In the genomic region with DNA sequence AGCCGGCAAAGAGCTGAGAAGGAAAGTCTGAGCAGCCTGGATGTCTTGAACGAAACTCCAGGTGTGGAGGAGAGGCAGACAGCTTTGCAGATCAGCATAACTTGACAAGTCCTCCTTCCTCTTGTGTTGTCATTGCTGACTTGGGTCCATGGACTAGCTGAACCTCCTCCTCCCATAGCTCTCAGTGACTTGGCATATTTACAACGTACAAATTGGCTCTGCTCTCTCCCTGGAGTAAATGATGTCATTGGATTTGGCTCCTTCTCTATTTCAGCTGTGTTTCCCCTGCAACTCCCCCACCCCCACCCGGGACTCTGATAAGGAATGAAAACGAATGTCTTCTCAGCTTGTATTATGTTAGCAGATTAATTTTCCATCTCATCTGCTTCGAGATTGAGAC, we compare ENCODE assay signal across 11 mouse cellular contexts. TPM values are rescaled to one million over a fixed set of nuclear protein-coding genes. Genes with fewer than 3 reads are reported as not detected.
DNase-seq lines count a peak whose midpoint lies in the region; ATAC-seq and TF ChIP-seq lines count a peak whose summit lies in the region.
"Had no signal": no experiment of that assay in that cellular context is flagged by ENCODE, and none has a peak within 500 bp of the region (broad histone marks: within the 10 kb centered on the region; RNA-seq: fewer than 3 reads in every experiment).

No protein-coding gene starts in this region.

- no peaks in the 10 kb centered on the region for H3K27me3 ChIP-seq in embryonic facial prominence, embryonic 14.5 days (replicated peaks; ENCODE audit: control insufficient read depth, insufficient read depth, low read length)
- no peaks in the 10 kb centered on the region for H3K27me3 ChIP-seq in embryonic facial prominence, embryonic 10.5 days (replicated peaks; ENCODE audit: low read depth, poor library complexity, severe bottlenecking)
- no peaks in the 10 kb centered on the region for H3K27me3 ChIP-seq in neural tube, embryonic 13.5 days
- no peaks in the 10 kb centered on the region for H3K27me3 ChIP-seq in heart, postnatal 0 days (ENCODE audit: control insufficient read depth, insufficient read depth, low read length)
- H3K27me3 ChIP-seq: embryonic facial prominence, embryonic 15.5 days; liver, embryonic 15.5 days had no signal

- H3K9ac ChIP-seq in embryonic facial prominence, embryonic 14.5 days (ENCODE audit: low read depth, low read length), result no peak overlapping the region
- no peak overlapping the region for H3K9ac ChIP-seq in neural tube, embryonic 13.5 days
- no peak overlapping the region for H3K9ac ChIP-seq in heart, postnatal 0 days (replicated peaks; ENCODE audit: low read depth, low read length)
- H3K9ac ChIP-seq: embryonic facial prominence, embryonic 15.5 days; liver, embryonic 15.5 days had no signal

- 53% methylated on average over 6 of the region's 6 CpGs for WGBS in embryonic facial prominence, embryonic 14.5 days
- 75% methylated on average over 6 of the region's 6 CpGs for WGBS in embryonic facial prominence, embryonic 10.5 days
- WGBS in neural tube, embryonic 13.5 days, result 61% methylated on average over 6 of the region's 6 CpGs
- WGBS in heart, postnatal 0 days, result 21% methylated on average over 6 of the region's 6 CpGs

- no peak for TF ChIP-seq CTCF in heart, postnatal 0 days (IDR thresholded peaks at IDR 0.05; ENCODE audit: low read depth)

- H3K27ac ChIP-seq in embryonic facial prominence, embryonic 14.5 days (replicated peaks; ENCODE audit: low read depth, low read length), result no peak overlapping the region
- H3K27ac ChIP-seq in embryonic facial prominence, embryonic 10.5 days (replicated peaks), result no peak overlapping the region
- no peak overlapping the region for H3K27ac ChIP-seq in neural tube, embryonic 13.5 days (replicated peaks)
- peak overlapping the region; percentile 58; the same call in 1 of the 2 replicates for H3K27ac ChIP-seq in heart, postnatal 0 days (ENCODE audit: low read depth)
- H3K27ac ChIP-seq: embryonic facial prominence, embryonic 15.5 days; liver, embryonic 15.5 days had no signal

- TF ChIP-seq EP300 in heart, postnatal 0 days (IDR thresholded peaks at IDR 0.05; ENCODE audit: low read depth), result no peak

- no peaks in the 10 kb centered on the region for H3K9me3 ChIP-seq in embryonic facial prominence, embryonic 14.5 days (ENCODE audit: control insufficient read depth, low read length)
- H3K9me3 ChIP-seq in embryonic facial prominence, embryonic 10.5 days, result no peaks in the 10 kb centered on the region
- no peaks in the 10 kb centered on the region for H3K9me3 ChIP-seq in neural tube, embryonic 13.5 days
- H3K9me3 ChIP-seq in heart, postnatal 0 days (replicated peaks; ENCODE audit: control insufficient read depth, low read length), result no peaks in the 10 kb centered on the region
- H3K9me3 ChIP-seq: embryonic facial prominence, embryonic 15.5 days; liver, embryonic 15.5 days had no signal

- no peaks in the 10 kb centered on the region for H3K36me3 ChIP-seq in embryonic facial prominence, embryonic 14.5 days (ENCODE audit: control insufficient read depth, insufficient read depth, low read length)
- H3K36me3 ChIP-seq in embryonic facial prominence, embryonic 10.5 days (replicated peaks), result no peaks in the 10 kb centered on the region
- H3K36me3 ChIP-seq in neural tube, embryonic 13.5 days, result no peaks in the 10 kb centered on the region
- no peaks in the 10 kb centered on the region for H3K36me3 ChIP-seq in heart, postnatal 0 days (replicated peaks; ENCODE audit: control insufficient read depth, insufficient read depth, low read length)
- H3K36me3 ChIP-seq: embryonic facial prominence, embryonic 15.5 days; liver, embryonic 15.5 days had no signal

- ATAC-seq in embryonic facial prominence, embryonic 14.5 days (ENCODE audit: low read depth), result peak; percentile 72
- peak; percentile 32; the same call in 1 of the 2 replicates for ATAC-seq in neural tube, embryonic 13.5 days (ENCODE audit: low read depth)
- ATAC-seq in heart, postnatal 0 days (ENCODE audit: insufficient read depth, low read depth), result peak; percentile 87
- ATAC-seq: CD4-positive, CD25-positive, alpha-beta regulatory T cell, adult 4 months had no signal

- peaks cover 20% of the 10 kb centered on the region for H3K4me1 ChIP-seq in embryonic facial prominence, embryonic 14.5 days (ENCODE audit: control insufficient read depth, insufficient read depth, low read length)
- H3K4me1 ChIP-seq in embryonic facial prominence, embryonic 10.5 days, result 0 out of 2 replicates have a peak, but pooled peaks cover 4% of the 10 kb centered on the region
- H3K4me1 ChIP-seq in neural tube, embryonic 13.5 days (replicated peaks), result peaks cover 10% of the 10 kb centered on the region
- H3K4me1 ChIP-seq in heart, postnatal 0 days (ENCODE audit: control insufficient read depth, insufficient read depth), result peaks cover 7% of the 10 kb centered on the region

- DNase-seq in embryonic facial prominence, embryonic 14.5 days (ENCODE audit: low spot score), result peak; percentile 65
- no peak for DNase-seq in embryonic facial prominence, embryonic 10.5 days (ENCODE audit: low spot score)
- DNase-seq in neural tube, embryonic 10.5 days (ENCODE audit: extremely low spot score, low spot score), result no peak
- DNase-seq in heart, postnatal 0 days (ENCODE audit: low spot score), result peak; percentile 70
- peak; percentile 14 for DNase-seq in mesoderm, embryonic 11.5 days (ENCODE audit: low read depth, low spot score)
- DNase-seq in spleen, postnatal 14 days (ENCODE audit: low spot score in 2 of 2), result no peak
- DNase-seq in spleen, adult 12 weeks (ENCODE audit: low spot score), result no peak

- no peak overlapping the region for H3K4me3 ChIP-seq in embryonic facial prominence, embryonic 14.5 days (ENCODE audit: low read depth, low read length)
- H3K4me3 ChIP-seq in embryonic facial prominence, embryonic 10.5 days, result no peak overlapping the region
- H3K4me3 ChIP-seq in neural tube, embryonic 13.5 days, result no peak overlapping the region
- no peak overlapping the region for H3K4me3 ChIP-seq in heart, postnatal 0 days (ENCODE audit: low read depth, low read length)
- H3K4me3 ChIP-seq: embryonic facial prominence, embryonic 15.5 days; liver, embryonic 15.5 days had no signal

- H3K4me2 ChIP-seq in embryonic facial prominence, embryonic 14.5 days (ENCODE audit: low read depth, low read length), result no peak overlapping the region
- no peak overlapping the region for H3K4me2 ChIP-seq in neural tube, embryonic 13.5 days
- peak overlapping the region; percentile 18; the same call in 1 of the 2 replicates for H3K4me2 ChIP-seq in heart, postnatal 0 days (ENCODE audit: low read depth, low read length)
- H3K4me2 ChIP-seq: embryonic facial prominence, embryonic 15.5 days; liver, embryonic 15.5 days had no signal

RNA-seq across cellular contexts. Expression of gene Fn1, which starts 30.7 kb away (rescaled TPM):
- polyA plus RNA-seq in embryonic facial prominence, embryonic 14.5 days (2014; fragmentation: Nextera tagmentation; extraction: Ambion mirVana), result 277 and 304 TPM in 2 replicates
- polyA plus RNA-seq in embryonic facial prominence, embryonic 10.5 days (2016; fragmentation: Nextera tagmentation; extraction: Ambion mirVana), result 119 and 130 TPM in 2 replicates
- polyA plus RNA-seq in neural tube, embryonic 13.5 days (2015; fragmentation: Nextera tagmentation; extraction: Ambion mirVana), result 38.7 and 59.1 TPM in 2 replicates
- 234 and 249 TPM in 2 replicates for total RNA-seq in heart, postnatal 0 days (2014; rRNA removed; ENCODE audit: low replicate concordance)
- polyA plus RNA-seq in heart, postnatal 0 days (2015; fragmentation: Nextera tagmentation; extraction: Ambion mirVana), result 76.9 and 84.2 TPM in 2 replicates

Comparison
In these comparisons a context has a peak if more than half of its experiments do, and no peak if none do; other contexts are left out.
1. DNase-seq: peak in embryonic facial prominence, embryonic 14.5 days (single experiment), heart, postnatal 0 days (single experiment) and mesoderm, embryonic 11.5 days (single experiment); none in embryonic facial prominence, embryonic 10.5 days (single experiment), neural tube, embryonic 10.5 days (single experiment), spleen, postnatal 14 days (0 of 2) and spleen, adult 12 weeks (single experiment).
2. ATAC-seq: peak in every context shown above with its lines; median percentile 87 in heart, postnatal 0 days; 72 in embryonic facial prominence, embryonic 14.5 days; 32 in neural tube, embryonic 13.5 days.